Mouse (Mus musculus): ENCODE measurements around the gene Cntnap2. TPM values are rescaled to one million over a fixed set of nuclear protein-coding genes. Genes with fewer than 3 reads are reported as not detected.

Cntnap2 gene
- polyA plus RNA-seq, 1 experiment from 2014 or later, result 0.75 TPM

GRCm38 (mm10) chr6:46143189-46143841 lies 1084.2 kb downstream of the Cntnap2 start:
- H3K36me3 ChIP-seq (ENCODE audit: control insufficient read depth, insufficient read depth, low read length), result no peaks in the 10 kb centered on the region
- 96% methylated on average over 1 of the region's 1 CpGs for WGBS
- no peak overlapping the region for H3K4me2 ChIP-seq (ENCODE audit: low read depth, severe bottlenecking)
- no peak for DNase-seq (ENCODE audit: low spot score)
- ATAC-seq (ENCODE audit: insufficient number of reproducible peaks, low FRiP score, low TSS enrichment, low read depth), result no peak
- no peaks in the 10 kb centered on the region for H3K27me3 ChIP-seq (ENCODE audit: control insufficient read depth, insufficient read depth, low read length)
- no peaks in the 10 kb centered on the region for H3K9me3 ChIP-seq (ENCODE audit: control insufficient read depth, low read length)
- no peaks in the 10 kb centered on the region for H3K4me1 ChIP-seq (ENCODE audit: control insufficient read depth, insufficient read depth, low read length)
- no peak overlapping the region for H3K9ac ChIP-seq (ENCODE audit: low read length)
- H3K27ac ChIP-seq (replicated peaks; ENCODE audit: low read depth, low read length), result no peak overlapping the region
- H3K4me3 ChIP-seq (ENCODE audit: low read depth, low read length), result no peak overlapping the region

- Histone ChIP-seq H3K4me2 (ENCODE audit: low read depth, severe bottlenecking) (no peak overlapping the region), H3K27me3 (ENCODE audit: control insufficient read depth, insufficient read depth, low read length) (no peaks in the 10 kb centered on the region), H3K4me1 (ENCODE audit: control insufficient read depth, insufficient read depth, low read length) (no peaks in the 10 kb centered on the region), H3K9ac (ENCODE audit: low read length) (no peak overlapping the region), H3K4me3 (ENCODE audit: low read depth, low read length) (no peak overlapping the region), H3K36me3 (ENCODE audit: control insufficient read depth, insufficient read depth, low read length) (no peaks in the 10 kb centered on the region), H3K27ac (replicated peaks; ENCODE audit: low read depth, low read length) (no peak overlapping the region), H3K9me3 (ENCODE audit: control insufficient read depth, low read length) (no peaks in the 10 kb centered on the region)
- DNase-seq (ENCODE audit: low spot score) (no peak), ATAC-seq (ENCODE audit: insufficient number of reproducible peaks, low FRiP score, low TSS enrichment, low read depth) (no peak)
- 71% methylated on average over 1 of the region's 1 CpGs for WGBS
Measured at GRCm38 (mm10) chr6:46166837-46167236, 1107.7 kb downstream of the Cntnap2 start.

GRCm38 (mm10) chr6:46197298-46197697 lies 1138.1 kb downstream of the Cntnap2 start:
- Histone ChIP-seq H3K36me3 (ENCODE audit: control insufficient read depth, insufficient read depth, low read length) (no peaks in the 10 kb centered on the region; the same call in 1 of the 2 replicates), H3K9ac (ENCODE audit: low read length) (no peak overlapping the region), H3K4me1 (ENCODE audit: control insufficient read depth, insufficient read depth, low read length) (no peaks in the 10 kb centered on the region), H3K9me3 (ENCODE audit: control insufficient read depth, low read length) (no peaks in the 10 kb centered on the region), H3K27ac (replicated peaks; ENCODE audit: low read depth, low read length) (no peak overlapping the region), H3K4me3 (ENCODE audit: low read depth, low read length) (no peak overlapping the region), H3K27me3 (ENCODE audit: control insufficient read depth, insufficient read depth, low read length) (no peaks in the 10 kb centered on the region), H3K4me2 (ENCODE audit: low read depth, severe bottlenecking) (no peak overlapping the region)
- 89% methylated on average over 2 of the region's 2 CpGs for WGBS
- no peak for ATAC-seq (ENCODE audit: insufficient number of reproducible peaks, low FRiP score, low TSS enrichment, low read depth)
- no peak for DNase-seq (ENCODE audit: low spot score)

DNA sequence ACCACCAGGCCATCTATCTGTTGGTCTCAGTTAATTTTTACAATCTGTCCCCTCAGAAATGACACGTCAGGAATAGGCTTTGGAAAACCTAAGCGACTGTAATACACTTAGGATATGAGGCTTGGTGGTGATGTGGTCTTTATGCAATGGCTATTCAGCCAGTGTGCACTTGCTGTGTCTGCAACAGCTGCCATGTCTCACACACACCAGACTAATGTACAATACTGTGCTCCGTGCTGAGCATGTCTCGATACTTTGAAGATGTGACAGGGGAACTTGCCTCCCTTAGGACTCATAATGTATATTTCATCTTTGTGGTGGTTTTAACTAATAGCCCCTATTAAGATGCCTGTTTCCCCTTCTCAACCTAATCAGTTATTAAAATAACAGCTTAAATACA lies 1142.7 kb downstream of the Cntnap2 start:
- Histone ChIP-seq H3K36me3 (ENCODE audit: control insufficient read depth, insufficient read depth, low read length) (no peaks in the 10 kb centered on the region), H3K27me3 (ENCODE audit: control insufficient read depth, insufficient read depth, low read length) (no peaks in the 10 kb centered on the region), H3K4me3 (ENCODE audit: low read depth, low read length) (no peak overlapping the region), H3K9me3 (ENCODE audit: control insufficient read depth, low read length) (no peaks in the 10 kb centered on the region), H3K4me2 (ENCODE audit: low read depth, severe bottlenecking) (no peak overlapping the region), H3K4me1 (ENCODE audit: control insufficient read depth, insufficient read depth, low read length) (no peaks in the 10 kb centered on the region), H3K9ac (ENCODE audit: low read length) (no peak overlapping the region), H3K27ac (replicated peaks; ENCODE audit: low read depth, low read length) (no peak overlapping the region)
- DNase-seq (ENCODE audit: low spot score), result no peak
- WGBS, result 84% methylated on average over 4 of the region's 4 CpGs
- ATAC-seq (ENCODE audit: insufficient number of reproducible peaks, low FRiP score, low TSS enrichment, low read depth), result no peak

DNA sequence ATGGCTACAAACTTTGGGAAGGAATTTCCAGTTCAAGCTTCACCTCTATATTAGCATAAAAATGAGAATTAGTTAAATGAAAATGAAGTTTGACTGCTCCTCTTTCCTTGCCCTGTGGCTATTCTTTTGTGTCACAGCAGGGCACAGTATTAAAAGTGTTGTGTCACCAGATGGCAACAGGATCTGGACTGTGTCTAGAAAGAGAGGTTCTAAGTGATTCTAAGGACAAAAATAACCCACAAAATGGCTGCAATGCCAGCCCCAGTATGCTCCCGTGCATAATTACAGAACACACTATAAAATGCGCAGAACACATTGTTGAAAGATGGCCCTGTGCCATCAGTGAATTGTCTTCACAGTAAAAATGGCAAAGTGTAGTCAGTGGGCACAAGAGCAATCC lies 1146.4 kb downstream of the Cntnap2 start:
- 72% methylated on average over 2 of the region's 2 CpGs for WGBS
- Histone ChIP-seq H3K4me2 (ENCODE audit: low read depth, severe bottlenecking) (no peak overlapping the region), H3K27me3 (ENCODE audit: control insufficient read depth, insufficient read depth, low read length) (no peaks in the 10 kb centered on the region), H3K9me3 (ENCODE audit: control insufficient read depth, low read length) (no peaks in the 10 kb centered on the region), H3K9ac (ENCODE audit: low read length) (no peak overlapping the region), H3K27ac (replicated peaks; ENCODE audit: low read depth, low read length) (no peak overlapping the region), H3K36me3 (ENCODE audit: control insufficient read depth, insufficient read depth, low read length) (no peaks in the 10 kb centered on the region), H3K4me1 (ENCODE audit: control insufficient read depth, insufficient read depth, low read length) (no peaks in the 10 kb centered on the region), H3K4me3 (ENCODE audit: low read depth, low read length) (no peak overlapping the region)
- DNase-seq (ENCODE audit: low spot score) (no peak), ATAC-seq (ENCODE audit: insufficient number of reproducible peaks, low FRiP score, low TSS enrichment, low read depth) (no peak)

DNA sequence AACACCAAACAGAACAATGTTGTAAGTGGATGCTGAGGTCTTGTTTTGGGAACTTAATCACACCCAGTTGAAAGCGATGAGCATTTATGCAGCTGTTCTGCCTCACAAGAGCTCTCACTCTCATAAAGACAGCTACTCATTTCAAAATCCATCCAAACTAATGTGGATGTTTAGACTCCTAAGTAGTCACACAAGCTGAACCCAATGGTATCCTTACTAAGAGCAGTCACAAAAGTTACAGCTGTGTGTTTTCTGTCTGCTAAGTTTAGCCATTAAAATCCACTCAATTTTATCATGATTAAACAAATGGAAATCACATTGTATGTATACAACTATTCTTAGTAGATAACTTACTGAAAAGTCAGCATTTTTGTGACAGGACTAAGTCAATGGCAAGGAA lies 1173.7 kb downstream of the Cntnap2 start:
- Histone ChIP-seq H3K27me3 (ENCODE audit: control insufficient read depth, insufficient read depth, low read length) (no peaks in the 10 kb centered on the region), H3K27ac (replicated peaks; ENCODE audit: low read depth, low read length) (no peak overlapping the region), H3K4me2 (ENCODE audit: low read depth, severe bottlenecking) (no peak overlapping the region), H3K4me1 (ENCODE audit: control insufficient read depth, insufficient read depth, low read length) (no peaks in the 10 kb centered on the region), H3K36me3 (ENCODE audit: control insufficient read depth, insufficient read depth, low read length) (no peaks in the 10 kb centered on the region), H3K9ac (ENCODE audit: low read length) (no peak overlapping the region), H3K9me3 (ENCODE audit: control insufficient read depth, low read length) (no peaks in the 10 kb centered on the region), H3K4me3 (ENCODE audit: low read depth, low read length) (no peak overlapping the region)
- DNase-seq (ENCODE audit: low spot score) (no peak), ATAC-seq (ENCODE audit: insufficient number of reproducible peaks, low FRiP score, low TSS enrichment, low read depth) (no peak)
- WGBS, result 87% methylated on average over 1 of the region's 1 CpGs

GRCm38 (mm10) chr6:46240349-46240748 lies 1181.2 kb downstream of the Cntnap2 start:
- DNase-seq (ENCODE audit: low spot score) (no peak), ATAC-seq (ENCODE audit: insufficient number of reproducible peaks, low FRiP score, low TSS enrichment, low read depth) (no peak)
- Histone ChIP-seq H3K27ac (replicated peaks; ENCODE audit: low read depth, low read length) (no peak overlapping the region), H3K27me3 (ENCODE audit: control insufficient read depth, insufficient read depth, low read length) (no peaks in the 10 kb centered on the region), H3K4me2 (ENCODE audit: low read depth, severe bottlenecking) (no peak overlapping the region), H3K36me3 (ENCODE audit: control insufficient read depth, insufficient read depth, low read length) (no peaks in the 10 kb centered on the region), H3K4me1 (ENCODE audit: control insufficient read depth, insufficient read depth, low read length) (no peaks in the 10 kb centered on the region), H3K4me3 (ENCODE audit: low read depth, low read length) (no peak overlapping the region), H3K9me3 (ENCODE audit: control insufficient read depth, low read length) (no peaks in the 10 kb centered on the region), H3K9ac (ENCODE audit: low read length) (no peak overlapping the region)
- 68% methylated on average over 2 of the region's 2 CpGs for WGBS

- 36% methylated on average over 1 of the region's 1 CpGs for WGBS
Measured at GRCm38 (mm10) chr6:46263171-46263570, 1204.0 kb downstream of the Cntnap2 start.

GRCm38 (mm10) chr6:46346946-46347345 lies 1287.8 kb downstream of the Cntnap2 start:
- Histone ChIP-seq H3K4me2 (ENCODE audit: low read depth, severe bottlenecking) (no peak overlapping the region), H3K4me3 (ENCODE audit: low read depth, low read length) (no peak overlapping the region), H3K27me3 (ENCODE audit: control insufficient read depth, insufficient read depth, low read length) (no peaks in the 10 kb centered on the region), H3K4me1 (ENCODE audit: control insufficient read depth, insufficient read depth, low read length) (no peaks in the 10 kb centered on the region), H3K9ac (ENCODE audit: low read length) (no peak overlapping the region), H3K36me3 (ENCODE audit: control insufficient read depth, insufficient read depth, low read length) (no peaks in the 10 kb centered on the region), H3K27ac (replicated peaks; ENCODE audit: low read depth, low read length) (no peak overlapping the region), H3K9me3 (ENCODE audit: control insufficient read depth, low read length) (no peaks in the 10 kb centered on the region)
- WGBS, result 75% methylated on average over 5 of the region's 5 CpGs
- no peak for DNase-seq (ENCODE audit: low spot score)
- ATAC-seq (ENCODE audit: insufficient number of reproducible peaks, low FRiP score, low TSS enrichment, low read depth), result no peak

More at GRCm38 (mm10) chr6:46263171-46263570, 1204.0 kb downstream of the Cntnap2 start:
- Histone ChIP-seq H3K27ac (replicated peaks; ENCODE audit: low read depth, low read length) (no peak overlapping the region), H3K9me3 (ENCODE audit: control insufficient read depth, low read length) (no peaks in the 10 kb centered on the region), H3K4me3 (ENCODE audit: low read depth, low read length) (no peak overlapping the region), H3K27me3 (ENCODE audit: control insufficient read depth, insufficient read depth, low read length) (no peaks in the 10 kb centered on the region), H3K9ac (ENCODE audit: low read length) (no peak overlapping the region), H3K4me1 (ENCODE audit: control insufficient read depth, insufficient read depth, low read length) (no peaks in the 10 kb centered on the region), H3K36me3 (ENCODE audit: control insufficient read depth, insufficient read depth, low read length) (no peaks in the 10 kb centered on the region), H3K4me2 (ENCODE audit: low read depth, severe bottlenecking) (no peak overlapping the region)
- DNase-seq (ENCODE audit: low spot score) (no peak), ATAC-seq (ENCODE audit: insufficient number of reproducible peaks, low FRiP score, low TSS enrichment, low read depth) (no peak)
